Mouse (Mus musculus) liver, adult 2 months (tissue): ENCODE measurements around the gene Tbc1d10c.

Source experiments
- CTCF ChIP-seq: fragments of 200-500 bp; IDR thresholded peaks from 2 replicates; pipeline ENCODE4 v1.5.1; 2011; ENCODE audit warnings: low read depth, low read length, control low read depth
- POLR2A ChIP-seq: fragments of 200-500 bp; IDR thresholded peaks from 2 replicates; pipeline ENCODE4 v1.6.1; 2011; ENCODE audit warnings: low read length, control low read depth; ENCODE audit not compliant: insufficient read depth; ENCODE audit errors: extremely low read depth

GRCm38 (mm10) chr19:4197180-4197579 is 6.1 kb upstream of the Tbc1d10c start:
- no peak for TF ChIP-seq CTCF
- no peak for TF ChIP-seq POLR2A
